Mouse (Mus musculus) E14TG2a.4 (cell line): ENCODE results near the gene Uggt1.

Source experiments
- H3K27me3 ChIP-seq: 2 replicates; pipeline ENCODE4 v1.6.1; 2014; ENCODE audit warnings: low read length, control low read depth; ENCODE audit not compliant: insufficient read depth
- H3K36me3 ChIP-seq: 2 replicates; pipeline ENCODE4 v1.6.1; 2014; ENCODE audit warnings: low read length, control low read depth; ENCODE audit not compliant: insufficient read depth
- H3K4me1 ChIP-seq: replicated peaks from 2 replicates; pipeline ENCODE4 v1.6.1; 2014; ENCODE audit warnings: low read depth, low read length, control low read depth
- H3K4me3 ChIP-seq: replicated peaks from 2 replicates; pipeline ENCODE4 v1.5.1; 2014; ENCODE audit warnings: mild to moderate bottlenecking, low read length
- H3K9me3 ChIP-seq: 2 replicates; pipeline ENCODE4 v1.6.1; 2014; ENCODE audit warnings: low read length, control low read depth
- CTCF ChIP-seq: conservative IDR thresholded peaks from 2 replicates; pipeline ENCODE4 v1.5.1; 2014; ENCODE audit warnings: low read length
- NANOG ChIP-seq: IDR thresholded peaks from 2 replicates; pipeline ENCODE4 v1.6.1; 2014; ENCODE audit warnings: borderline replicate concordance, low read length, mixed read lengths
- POU5F1 ChIP-seq: IDR thresholded peaks from 2 replicates; pipeline ENCODE4 v1.6.1; 2014; ENCODE audit warnings: low read length, borderline replicate concordance

The Uggt1 gene

GRCm38 (mm10) chr1:36109987-36110386, 134.5 kb downstream of the Uggt1 start:
- Histone ChIP-seq H3K9me3 (no peaks in the 10 kb centered on the region), H3K36me3 (peaks cover 18% of the 10 kb centered on the region), H3K4me3 (no peak overlapping the region), H3K4me1 (peaks cover 16% of the 10 kb centered on the region), H3K27me3 (peaks cover 53% of the 10 kb centered on the region)
- TF ChIP-seq NANOG (no peak), CTCF (no peak), POU5F1 (no peak)

GRCm38 (mm10) chr1:36105917-36106706, 138.4 kb downstream of the Uggt1 start:
- Histone ChIP-seq H3K27me3 (peaks cover 24% of the 10 kb centered on the region), H3K4me3 (no peak overlapping the region), H3K9me3 (no peaks in the 10 kb centered on the region), H3K4me1 (peaks cover 47% of the 10 kb centered on the region), H3K36me3 (peaks cover 56% of the 10 kb centered on the region)
- TF ChIP-seq POU5F1: no peak
- TF ChIP-seq NANOG: no peak
- no peak for TF ChIP-seq CTCF

GRCm38 (mm10) chr1:36100371-36100770, 144.1 kb downstream of the Uggt1 start:
- TF ChIP-seq POU5F1: no peak
- Histone ChIP-seq H3K9me3 (no peaks in the 10 kb centered on the region), H3K4me1 (peaks cover 75% of the 10 kb centered on the region)

GRCm38 (mm10) chr1:36098432-36098831, 146.1 kb downstream of the Uggt1 start:
- Histone ChIP-seq H3K4me3 (no peak overlapping the region), H3K9me3 (no peaks in the 10 kb centered on the region), H3K4me1 (peaks cover 72% of the 10 kb centered on the region), H3K36me3 (peaks cover 95% of the 10 kb centered on the region), H3K27me3 (no peaks in the 10 kb centered on the region)
- TF ChIP-seq CTCF: no peak
- no peak for TF ChIP-seq POU5F1
- no peak for TF ChIP-seq NANOG

More at GRCm38 (mm10) chr1:36100371-36100770, 144.1 kb downstream of the Uggt1 start:
- Histone ChIP-seq H3K36me3 (peaks cover 95% of the 10 kb centered on the region), H3K4me3 (no peak overlapping the region), H3K27me3 (no peaks in the 10 kb centered on the region)

- Histone ChIP-seq H3K4me1 (peaks cover 76% of the 10 kb centered on the region), H3K27me3 (no peaks in the 10 kb centered on the region), H3K9me3 (no peaks in the 10 kb centered on the region), H3K36me3 (peaks cover 97% of the 10 kb centered on the region), H3K4me3 (no peak overlapping the region)
- TF ChIP-seq POU5F1: no peak
- no peak for TF ChIP-seq CTCF
- no peak for TF ChIP-seq NANOG
These were observed 148.9 kb downstream of the Uggt1 start for GRCm38 (mm10) chr1:36095423-36096272.

GRCm38 (mm10) chr1:36093741-36094140, 150.8 kb downstream of the Uggt1 start:
- H3K27me3 ChIP-seq: no peaks in the 10 kb centered on the region
- TF ChIP-seq NANOG: no peak
- TF ChIP-seq POU5F1: no peak
- TF ChIP-seq CTCF: no peak
- H3K4me3 ChIP-seq: no peak overlapping the region
- no peaks in the 10 kb centered on the region for H3K9me3 ChIP-seq
- peaks cover 97% of the 10 kb centered on the region for H3K36me3 ChIP-seq
- peaks cover 77% of the 10 kb centered on the region for H3K4me1 ChIP-seq

- Histone ChIP-seq H3K27me3 (no peaks in the 10 kb centered on the region), H3K36me3 (peaks cover 98% of the 10 kb centered on the region), H3K4me3 (no peak overlapping the region), H3K9me3 (no peaks in the 10 kb centered on the region), H3K4me1 (peaks cover 92% of the 10 kb centered on the region)
- no peak for TF ChIP-seq NANOG
- no peak for TF ChIP-seq CTCF
- TF ChIP-seq POU5F1: no peak
These were observed 153.3 kb downstream of the Uggt1 start for GRCm38 (mm10) chr1:36091246-36091645.

GRCm38 (mm10) chr1:36090722-36091110, 153.8 kb downstream of the Uggt1 start:
- Histone ChIP-seq H3K9me3 (no peaks in the 10 kb centered on the region), H3K4me1 (peaks cover 92% of the 10 kb centered on the region), H3K27me3 (no peaks in the 10 kb centered on the region), H3K4me3 (no peak overlapping the region), H3K36me3 (peaks cover 98% of the 10 kb centered on the region)
- TF ChIP-seq NANOG: no peak
- no peak for TF ChIP-seq POU5F1
- no peak for TF ChIP-seq CTCF
